Mouse (Mus musculus) megakaryocyte, embryonic 14.5 days (primary cell): ENCODE data around the gene Atxn7l3b. TPM values are rescaled to one million over a fixed set of nuclear protein-coding genes. Genes with fewer than 3 reads are reported as not detected.

Source experiments
- H3K27me3 ChIP-seq: replicated peaks from 2 replicates; pipeline ENCODE3; 2012; ENCODE audit warnings: inconsistent platforms
- H3K36me3 ChIP-seq: replicated peaks from 2 replicates; pipeline ENCODE3; 2012; ENCODE audit warnings: low read length, inconsistent platforms, mixed read lengths
- H3K4me1 ChIP-seq: 2 replicates; pipeline ENCODE4 v1.6.1; 2012; ENCODE audit warnings: inconsistent platforms
- H3K4me3 ChIP-seq: replicated peaks from 2 replicates; pipeline ENCODE3; 2012; ENCODE audit warnings: moderate library complexity, mild to moderate bottlenecking, inconsistent platforms
- H3K9me3 ChIP-seq: 2 replicates; pipeline ENCODE4 v1.6.1; 2012; ENCODE audit warnings: inconsistent platforms
- FLI1 ChIP-seq: IDR thresholded peaks from 2 replicates; pipeline ENCODE4 v1.6.1; 2012; ENCODE audit warnings: low read length, inconsistent platforms, mixed read lengths
- GATA1 ChIP-seq: IDR thresholded peaks from 3 replicates; pipeline ENCODE4 v1.6.1; 2012; ENCODE audit warnings: mixed read lengths, low read length, inconsistent platforms, borderline replicate concordance
- polyA plus RNA-seq: library from polyadenylated mRNA; stranded (reverse); fragments of >175 nt; gene quantifications from 2 replicates; pipeline ENCODE4 v1.2.3, GENCODE M21; 2012; ENCODE audit warnings: low replicate concordance; ENCODE audit not compliant: insufficient read depth

Atxn7l3b gene
- polyA plus RNA-seq, 1 experiment = 12.9 TPM

DNA sequence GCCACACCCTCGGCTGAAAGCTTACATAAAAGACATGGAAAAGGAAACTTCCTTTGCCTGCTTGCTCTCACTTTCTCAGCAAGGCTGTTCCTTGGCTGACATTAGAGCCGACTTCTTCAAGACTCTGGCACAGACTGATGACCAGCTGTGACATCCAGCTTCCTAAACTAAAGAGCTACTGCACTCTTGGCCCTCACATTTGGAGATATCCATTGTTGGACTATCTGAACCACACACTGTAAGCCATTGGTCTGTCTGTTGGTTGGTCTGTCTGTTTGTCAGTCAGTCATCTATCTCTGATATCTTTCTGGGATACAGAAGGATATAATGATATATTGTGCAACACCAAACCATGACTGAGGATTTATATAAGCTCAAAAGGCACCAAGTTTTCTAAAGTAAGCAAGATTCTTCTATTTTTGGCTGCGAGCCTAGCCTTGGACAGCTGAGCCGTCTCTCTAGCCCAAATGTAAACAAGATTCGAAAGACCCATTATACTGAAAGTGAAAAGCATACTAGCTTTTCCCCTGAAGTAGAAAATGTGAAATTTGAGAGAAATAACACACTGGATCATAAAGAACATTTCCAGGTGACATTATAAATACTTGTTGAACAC, 12.1 kb downstream of the Atxn7l3b start:
- Histone ChIP-seq H3K4me3 (no peak overlapping the region), H3K9me3 (no peaks in the 10 kb centered on the region), H3K36me3 (no peaks in the 10 kb centered on the region), H3K4me1 (no peaks in the 10 kb centered on the region), H3K27me3 (no peaks in the 10 kb centered on the region)
- TF ChIP-seq FLI1 = no peak
- TF ChIP-seq GATA1 = no peak

DNA sequence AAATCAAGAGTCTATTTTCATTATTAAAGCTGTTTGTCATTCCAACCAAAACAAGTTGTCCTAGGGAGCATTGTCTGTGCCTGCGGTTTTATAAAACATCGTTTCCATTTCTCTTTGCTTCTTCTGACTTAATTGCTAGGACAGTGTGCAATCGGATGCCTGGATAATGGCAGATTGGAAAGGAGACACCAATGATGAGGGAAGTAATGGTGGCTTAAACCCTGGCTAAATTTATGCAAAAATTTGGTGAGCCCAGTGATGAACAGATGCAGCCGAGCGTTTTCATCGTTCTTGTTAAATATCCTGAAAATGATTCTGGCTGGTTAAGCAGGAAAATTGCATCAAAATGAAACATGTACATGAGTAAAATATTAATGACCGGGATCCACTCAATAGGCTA, 28.6 kb downstream of the Atxn7l3b start:
- no peaks in the 10 kb centered on the region for H3K4me1 ChIP-seq
- no peak overlapping the region for H3K4me3 ChIP-seq
- no peak for TF ChIP-seq FLI1
- no peak for TF ChIP-seq GATA1
- H3K27me3 ChIP-seq = no peaks in the 10 kb centered on the region
- H3K9me3 ChIP-seq = 0 out of 2 replicates have a peak, but pooled peaks cover 5% of the 10 kb centered on the region
- H3K36me3 ChIP-seq = no peaks in the 10 kb centered on the region

GRCm38 (mm10) chr10:112899796-112900195, 29.0 kb downstream of the Atxn7l3b start:
- TF ChIP-seq FLI1 (no peak), GATA1 (no peak)
- Histone ChIP-seq H3K9me3 (0 out of 2 replicates have a peak, but pooled peaks cover 7% of the 10 kb centered on the region), H3K36me3 (no peaks in the 10 kb centered on the region), H3K27me3 (no peaks in the 10 kb centered on the region), H3K4me1 (no peaks in the 10 kb centered on the region), H3K4me3 (no peak overlapping the region)

GRCm38 (mm10) chr10:112896636-112897035, 32.2 kb downstream of the Atxn7l3b start:
- Histone ChIP-seq H3K4me3 (no peak overlapping the region), H3K27me3 (no peaks in the 10 kb centered on the region), H3K9me3 (0 out of 2 replicates have a peak, but pooled peaks cover 7% of the 10 kb centered on the region), H3K4me1 (no peaks in the 10 kb centered on the region), H3K36me3 (no peaks in the 10 kb centered on the region)
- TF ChIP-seq GATA1 (no peak), FLI1 (no peak)

- no peak for TF ChIP-seq GATA1
- no peak for TF ChIP-seq FLI1
Observed at GRCm38 (mm10) chr10:112893622-112894252, 35.1 kb downstream of the Atxn7l3b start.

DNA sequence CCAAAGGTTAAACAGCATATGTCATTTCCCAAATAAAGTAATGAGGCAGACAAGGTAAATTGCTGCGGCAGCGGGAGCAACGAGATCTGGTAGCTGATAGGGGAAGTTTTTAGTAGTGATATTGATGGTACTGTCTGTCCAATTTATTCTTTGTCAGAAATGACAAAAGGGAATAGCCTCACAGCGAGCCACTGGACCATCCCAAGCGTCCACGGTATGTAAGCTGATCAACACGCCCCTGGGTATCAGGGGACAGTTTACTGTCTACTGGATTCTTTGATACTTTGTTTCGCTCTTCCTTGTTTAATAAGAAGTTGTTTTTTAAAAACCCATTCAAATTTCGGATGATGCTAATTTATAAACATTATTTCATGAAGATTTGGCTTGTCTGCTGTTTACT, 44.7 kb downstream of the Atxn7l3b start:
- TF ChIP-seq GATA1 (no peak), FLI1 (no peak)
- Histone ChIP-seq H3K27me3 (no peaks in the 10 kb centered on the region), H3K4me3 (no peak overlapping the region), H3K9me3 (peaks cover 8% of the 10 kb centered on the region), H3K36me3 (no peaks in the 10 kb centered on the region), H3K4me1 (peaks cover 3% of the 10 kb centered on the region)

More at GRCm38 (mm10) chr10:112893622-112894252, 35.1 kb downstream of the Atxn7l3b start:
- Histone ChIP-seq H3K4me3 (no peak overlapping the region), H3K9me3 (peaks cover 4% of the 10 kb centered on the region), H3K27me3 (no peaks in the 10 kb centered on the region), H3K36me3 (no peaks in the 10 kb centered on the region), H3K4me1 (peaks cover under 1% of the 10 kb centered on the region; the same call in 1 of the 2 replicates)

GRCm38 (mm10) chr10:112883688-112884004, 45.2 kb downstream of the Atxn7l3b start:
- Histone ChIP-seq H3K36me3 (no peaks in the 10 kb centered on the region), H3K9me3 (peaks cover 6% of the 10 kb centered on the region), H3K4me3 (no peak overlapping the region), H3K27me3 (no peaks in the 10 kb centered on the region), H3K4me1 (peaks cover 2% of the 10 kb centered on the region)
- TF ChIP-seq FLI1 (no peak), GATA1 (no peak)

DNA sequence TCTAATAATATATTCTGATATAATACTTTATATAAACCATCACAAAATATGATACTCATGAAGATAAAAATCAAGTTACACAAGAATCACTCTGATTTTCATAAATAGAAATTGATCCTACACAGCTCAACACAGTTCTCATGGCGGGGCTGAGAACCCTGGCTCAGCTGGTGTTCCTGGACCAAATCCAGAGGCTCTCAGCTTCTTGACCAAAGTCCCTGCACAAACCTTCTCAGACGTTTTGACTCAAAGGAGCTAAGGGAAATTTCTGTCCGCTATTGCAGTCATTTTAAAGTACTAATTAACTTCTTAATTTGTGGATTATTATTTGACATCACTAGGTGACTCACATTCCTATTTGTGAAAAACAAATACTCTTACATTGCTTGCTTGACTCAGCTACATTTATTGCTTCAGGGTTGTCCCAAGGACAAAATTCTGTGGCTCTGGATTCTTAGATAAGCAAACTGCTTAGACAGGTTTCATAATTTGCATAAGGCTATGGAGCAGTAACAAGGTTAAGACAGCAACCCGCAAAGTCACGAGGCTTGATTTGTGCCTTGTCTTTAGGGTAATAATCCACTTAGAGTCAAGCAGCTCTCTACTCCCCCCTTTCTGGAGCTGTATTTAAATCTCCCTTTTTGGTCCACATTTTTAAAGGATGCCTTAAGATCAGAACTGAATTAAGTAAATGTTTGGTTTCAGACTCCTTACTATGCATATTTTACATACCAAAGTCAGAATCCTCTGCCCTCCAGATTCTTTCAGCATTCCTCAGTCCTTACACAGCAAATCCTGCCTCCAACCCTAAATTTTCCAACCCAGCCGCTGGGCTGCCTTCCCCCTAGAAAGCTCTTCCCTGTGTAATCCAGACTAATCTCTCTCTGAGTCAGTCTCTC, 45.8 kb downstream of the Atxn7l3b start:
- H3K4me3 ChIP-seq = no peak overlapping the region
- no peaks in the 10 kb centered on the region for H3K27me3 ChIP-seq
- no peaks in the 10 kb centered on the region for H3K36me3 ChIP-seq
- TF ChIP-seq FLI1 = no peak
- TF ChIP-seq GATA1 = no peak
- no peaks in the 10 kb centered on the region for H3K9me3 ChIP-seq
- no peaks in the 10 kb centered on the region; the same call in 1 of the 2 replicates for H3K4me1 ChIP-seq

- Histone ChIP-seq H3K4me3 (no peak overlapping the region), H3K27me3 (no peaks in the 10 kb centered on the region), H3K36me3 (no peaks in the 10 kb centered on the region), H3K4me1 (no peaks in the 10 kb centered on the region; the same call in 1 of the 2 replicates), H3K9me3 (no peaks in the 10 kb centered on the region)
- TF ChIP-seq FLI1 (no peak), GATA1 (no peak)
Observed at GRCm38 (mm10) chr10:112882149-112882548, 46.7 kb downstream of the Atxn7l3b start.
